Mouse (Mus musculus) cerebellum, adult 2 months (tissue): ENCODE data around the gene Aldh1a7.

ENCODE experiments used
- CTCF ChIP-seq: fragments of 200-500 bp; IDR thresholded peaks from 2 replicates; pipeline ENCODE4 v1.5.1; 2011; ENCODE audit warnings: low read depth, mild to moderate bottlenecking, control low read depth, low read length, moderate library complexity, borderline replicate concordance; ENCODE audit not compliant: insufficient read depth
- POLR2A ChIP-seq: fragments of 200-500 bp; IDR thresholded peaks from 2 replicates; pipeline ENCODE4 v1.6.1; 2011; ENCODE audit warnings: low read length, control low read depth, borderline replicate concordance; ENCODE audit not compliant: insufficient read depth

GRCm38 (mm10) chr19:20706747-20707146, 20.6 kb downstream of the Aldh1a7 start:
- TF ChIP-seq POLR2A (no peak), CTCF (no peak)
